Mouse (Mus musculus) retina, postnatal 7 days (tissue): Measurements from ENCODE around the gene Mlh3.
"Not testable (repeated sequence)": the region's sequence is repeated elsewhere in the genome, so short reads cannot be mapped to it uniquely, and the experiment has no call there.

Experiments used
- DNase-seq: peaks from one replicate; pipeline ENCODE4 v3.0.0-alpha.2; 2012; ENCODE audit warnings: low read depth, low spot score

Gene Mlh3

DNA sequence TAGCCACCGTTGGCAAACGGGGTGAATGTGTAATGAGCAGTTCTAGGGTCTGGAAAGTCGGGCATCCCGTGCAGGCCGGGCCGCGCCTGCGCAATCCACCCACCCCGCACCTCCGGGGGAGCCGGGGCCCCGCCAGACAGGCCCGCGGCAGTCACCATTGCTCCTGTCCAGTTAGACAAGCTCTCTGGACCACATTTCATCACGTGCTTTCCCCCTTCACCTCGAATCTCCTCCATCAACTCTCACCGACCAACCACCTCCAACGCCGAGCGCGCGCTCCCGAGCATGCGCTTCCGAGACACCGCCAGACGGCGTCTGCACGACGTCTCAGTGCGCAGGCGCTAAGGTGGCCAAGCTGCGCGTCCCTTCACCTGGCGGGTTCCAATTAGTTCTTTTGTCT is at the start of gene Mlh3:
Gene Mlh3 (minus strand): TSS at position 281 of the 400 bp plus-strand sequence.
- DNase-seq, result peak; percentile 82

DNA sequence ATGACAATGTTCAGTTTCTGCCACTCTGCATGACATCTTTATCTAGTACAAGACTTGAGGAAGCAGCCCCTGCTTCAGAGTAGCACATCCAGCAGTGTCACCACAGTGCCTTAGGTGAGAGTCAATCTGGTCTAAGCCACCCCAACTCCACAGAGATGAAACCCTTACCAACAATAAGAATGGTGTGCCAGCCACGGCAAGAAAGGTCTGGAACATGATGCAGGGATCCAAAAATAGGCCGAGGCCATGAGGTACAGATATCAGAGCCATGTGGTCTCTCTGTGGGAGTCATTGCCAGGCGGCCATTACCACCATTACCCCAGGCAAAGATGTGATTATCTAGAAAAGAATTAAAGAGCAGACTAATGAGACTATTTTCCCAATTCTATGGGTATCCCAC is 38.3 kb upstream of the Mlh3 start:
- DNase-seq, result no peak

DNA sequence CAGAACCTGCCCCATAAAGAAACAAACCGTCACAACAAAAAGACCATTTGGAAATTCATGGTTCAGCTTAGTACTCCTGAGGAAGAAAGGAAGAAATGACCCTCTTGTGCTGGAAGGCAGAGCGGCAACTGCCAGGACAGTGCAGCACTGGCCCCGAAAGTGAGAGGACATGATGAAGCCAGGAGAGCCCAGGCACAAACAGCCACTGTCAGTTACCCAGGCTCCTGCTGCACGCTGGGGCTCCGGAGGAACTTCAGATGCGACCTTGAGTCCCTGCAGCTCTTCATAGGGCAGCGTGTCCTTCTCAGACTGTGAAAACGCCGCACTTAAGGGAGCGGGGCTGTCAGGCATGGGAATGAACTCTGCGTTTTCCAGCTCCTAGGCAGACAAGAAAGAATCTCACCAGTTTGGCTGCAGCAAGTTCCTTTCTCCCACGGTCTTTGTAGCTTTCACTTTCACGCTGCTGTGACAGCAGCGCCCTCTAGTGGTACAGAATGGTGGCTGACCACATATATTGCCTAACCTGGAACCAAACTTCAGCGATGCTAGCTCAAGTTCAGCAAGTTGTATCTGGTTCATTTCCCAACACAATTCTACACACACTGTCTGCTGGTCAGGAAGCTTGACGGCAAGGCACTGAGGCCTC is 35.0 kb upstream of the Mlh3 start:
- DNase-seq, result peak; percentile 75

DNA sequence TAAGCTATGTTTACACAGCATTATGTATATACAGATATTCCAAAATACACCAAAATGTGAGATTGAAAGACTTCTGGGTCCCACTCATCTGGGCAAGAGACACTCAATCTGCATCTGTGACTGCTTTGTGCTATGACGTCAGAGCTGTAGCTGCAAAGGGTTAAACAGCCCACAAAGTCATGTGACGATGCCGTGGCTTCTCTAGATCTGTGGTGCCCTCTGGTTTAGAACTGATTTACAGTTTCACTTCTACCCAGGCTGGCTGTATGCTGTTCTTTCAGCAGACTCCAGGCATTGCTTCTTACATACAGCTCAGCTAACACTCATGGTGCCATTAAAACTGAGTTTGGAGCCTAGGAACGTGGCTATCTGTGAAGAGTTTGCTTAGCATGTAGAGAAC is 34.3 kb upstream of the Mlh3 start:
- no peak for DNase-seq

DNA sequence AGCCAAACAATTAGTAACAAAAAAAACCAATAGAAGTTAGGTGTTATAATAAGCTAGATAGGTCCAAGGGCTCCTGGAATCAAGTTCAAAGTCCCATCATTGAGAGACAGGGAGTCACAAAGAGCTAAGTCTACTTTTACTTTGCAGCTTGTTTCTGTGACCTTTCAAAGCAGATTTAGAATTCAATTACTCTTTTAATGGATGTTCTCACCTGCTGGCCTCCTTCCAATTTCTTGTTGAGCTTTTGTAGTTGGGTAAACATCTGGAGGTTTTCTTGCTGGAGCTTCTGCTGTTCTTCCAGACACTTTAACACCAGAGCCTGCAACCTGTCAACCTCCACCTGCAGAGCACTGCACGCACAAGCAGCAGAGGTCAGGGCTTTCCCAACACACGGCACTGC is 32.9 kb upstream of the Mlh3 start:
- no peak for DNase-seq

DNA sequence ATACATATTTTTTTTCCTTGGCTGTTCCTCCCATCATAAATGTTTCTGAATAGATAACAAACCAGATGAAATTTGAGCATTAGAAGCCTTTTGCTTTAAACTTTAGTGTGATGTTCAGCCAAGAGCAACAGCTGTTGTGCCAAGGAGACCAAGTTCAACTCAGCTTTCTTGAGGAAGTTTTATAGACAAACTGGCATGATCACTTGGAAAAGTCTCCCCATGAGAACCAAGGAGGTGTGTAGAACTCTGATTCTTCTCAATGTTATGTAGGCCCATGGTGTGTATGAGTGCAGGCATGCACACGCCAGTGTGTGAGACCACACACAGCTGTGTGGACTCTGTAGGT is 28.4 kb upstream of the Mlh3 start:
- DNase-seq, result no peak

DNA sequence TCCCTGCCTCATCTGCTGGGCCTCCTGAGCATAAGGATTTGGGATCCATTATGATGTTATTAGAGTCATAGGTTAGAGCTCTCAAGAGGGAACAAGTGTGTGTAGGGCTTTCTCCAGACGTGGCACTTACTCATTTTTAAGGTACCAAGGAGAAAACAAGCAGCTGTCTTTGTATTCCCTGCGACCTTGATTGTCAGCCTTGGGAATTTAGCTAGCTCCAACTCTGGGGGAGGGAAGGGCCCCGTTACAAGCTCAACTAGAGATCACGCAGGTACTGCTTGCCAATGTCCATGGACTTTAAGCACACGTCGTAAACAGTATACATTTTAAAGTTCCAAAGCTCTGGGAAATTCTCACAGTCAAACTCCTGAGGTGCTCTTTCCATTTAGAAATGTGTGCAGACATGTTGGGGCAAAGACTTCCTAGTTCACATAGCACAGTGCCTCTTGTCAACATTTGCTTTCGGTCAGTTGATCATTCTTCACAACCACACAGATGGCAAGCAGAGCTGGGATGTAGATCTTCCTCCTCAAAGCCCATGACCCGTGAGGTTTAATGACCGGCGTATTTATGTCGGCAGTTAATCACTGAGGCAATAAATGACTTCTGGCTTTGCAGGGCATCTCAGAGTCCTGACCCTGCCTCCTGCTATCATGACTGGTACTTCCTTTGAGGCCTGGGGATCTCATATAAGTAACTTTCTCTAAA is 27.9 kb upstream of the Mlh3 start:
- no peak for DNase-seq

DNA sequence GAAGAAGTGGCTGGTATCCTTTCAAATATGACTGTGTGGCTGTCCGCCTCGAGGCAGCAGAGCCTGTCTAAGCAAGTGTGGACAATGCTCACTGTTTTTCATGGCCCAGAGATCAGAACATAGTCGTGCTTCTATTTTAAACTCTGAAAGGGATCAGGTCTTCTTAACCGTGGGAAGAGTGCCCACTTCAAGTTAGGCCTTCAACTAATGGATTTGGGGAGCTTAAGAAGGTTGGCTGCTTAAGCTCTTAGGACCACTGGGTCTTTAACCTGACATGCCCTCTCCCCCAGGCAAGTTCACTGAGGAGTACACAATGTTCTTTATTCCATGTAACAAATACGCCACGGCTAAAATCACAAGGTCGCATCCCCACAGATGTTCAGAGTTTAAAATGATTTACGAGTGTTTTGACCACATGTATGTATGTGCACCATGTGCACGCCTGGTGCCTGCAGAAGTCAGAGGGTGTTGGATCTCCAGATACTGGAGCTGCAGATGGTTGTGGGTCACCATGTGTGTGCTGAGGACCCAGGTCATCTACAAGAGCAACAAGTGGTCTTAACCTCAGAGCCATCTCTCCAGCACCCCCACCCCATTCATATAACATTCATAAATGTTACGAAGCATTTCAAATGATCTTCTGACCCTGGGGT is 27.1 kb upstream of the Mlh3 start:
- no peak for DNase-seq

DNA sequence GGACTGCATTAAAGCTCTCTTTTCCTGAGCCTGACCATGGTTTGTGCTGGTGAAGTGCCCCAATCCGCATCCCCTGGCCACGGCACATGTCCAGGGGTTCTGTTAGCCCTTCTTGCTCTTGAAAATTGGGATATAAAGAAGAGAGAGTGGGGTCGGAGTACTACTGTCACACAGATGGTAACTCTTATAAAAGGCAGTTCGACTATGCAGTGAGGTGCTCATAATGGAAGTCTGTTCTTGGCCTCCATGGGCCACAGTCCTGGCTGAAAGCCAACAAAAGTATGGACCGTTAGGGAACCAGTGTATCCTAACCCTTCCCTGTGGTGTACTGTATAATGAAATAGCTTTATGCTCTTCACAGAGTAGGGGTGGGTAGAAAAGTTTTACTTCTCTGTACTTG is 26.5 kb upstream of the Mlh3 start:
- DNase-seq, result no peak

DNA sequence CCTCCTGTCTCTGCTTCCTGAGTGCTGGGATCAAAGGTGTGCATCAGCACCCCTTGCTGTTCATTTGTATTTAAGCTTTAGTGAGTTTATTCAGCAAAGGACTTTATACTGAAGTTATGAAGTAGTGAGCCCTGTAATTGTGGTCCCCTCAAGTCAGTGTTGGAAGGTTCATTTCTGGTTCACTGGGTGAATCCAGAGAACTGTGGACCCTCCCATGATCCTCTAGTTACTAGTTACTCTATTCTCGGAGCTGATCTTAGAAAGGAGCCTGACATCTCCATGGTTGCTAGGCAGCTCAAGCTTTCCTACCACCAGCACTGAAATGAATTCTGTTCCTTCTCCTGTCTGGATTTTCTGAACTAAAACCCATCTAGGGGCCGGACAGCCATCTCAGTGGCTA is 25.1 kb upstream of the Mlh3 start:
- DNase-seq, result no peak

DNA sequence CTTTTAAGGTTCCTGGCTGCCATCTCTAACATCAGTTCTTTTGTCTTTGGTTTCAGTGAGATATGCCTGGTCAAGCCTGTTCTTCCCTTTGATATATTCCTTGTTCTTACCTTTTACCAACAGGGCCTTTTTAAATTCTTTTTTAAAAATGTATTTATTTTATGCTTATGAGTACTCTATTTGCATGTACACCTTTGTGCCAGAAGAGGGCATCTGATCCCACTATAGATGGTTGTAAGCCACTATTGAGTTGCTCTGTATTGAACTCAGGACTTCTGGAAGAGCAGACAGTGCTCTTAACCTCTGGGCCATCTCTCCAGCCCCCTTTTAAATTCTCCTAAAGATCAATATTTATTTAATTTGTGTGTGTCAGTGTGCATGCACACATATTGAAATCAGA is 22.5 kb upstream of the Mlh3 start:
- no peak for DNase-seq

DNA sequence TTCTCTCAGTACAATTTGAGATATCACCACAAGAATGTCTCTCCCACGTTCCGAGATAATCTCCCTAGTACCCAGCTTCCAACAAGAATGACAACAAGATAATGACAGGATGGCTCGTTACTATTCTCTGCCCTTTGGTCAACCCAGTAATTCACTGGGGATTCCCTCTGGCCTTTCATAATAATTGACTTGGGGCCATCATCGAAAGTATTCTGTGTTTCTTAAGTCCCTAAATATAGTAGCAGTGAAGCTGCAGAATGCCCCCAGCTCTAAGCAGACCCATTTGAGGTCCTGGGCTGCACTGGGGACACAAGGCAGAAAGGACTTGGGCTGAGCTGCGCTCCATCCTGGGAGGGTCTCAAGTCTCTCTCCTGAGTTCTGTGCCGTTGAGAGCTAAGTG is 21.9 kb upstream of the Mlh3 start:
- no peak for DNase-seq

DNA sequence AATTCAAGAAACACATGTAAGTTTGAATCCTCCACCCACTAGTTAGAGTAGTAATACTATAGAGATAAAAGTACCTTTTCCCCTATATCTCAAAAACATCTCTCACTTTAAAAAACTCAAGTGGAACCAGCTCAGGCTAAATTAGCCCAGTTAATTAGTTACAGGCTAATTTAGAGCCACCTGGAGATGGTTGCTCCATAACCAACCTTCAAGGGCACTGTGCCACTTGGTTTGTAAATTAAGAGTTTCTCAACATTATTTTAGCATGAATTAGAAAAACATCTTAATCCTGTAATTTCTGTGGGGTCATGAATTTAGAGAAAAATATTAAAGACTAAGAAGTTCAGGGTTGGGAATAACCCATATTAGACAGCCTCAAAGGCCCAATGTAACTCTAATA is 21.1 kb upstream of the Mlh3 start:
- no peak for DNase-seq

DNA sequence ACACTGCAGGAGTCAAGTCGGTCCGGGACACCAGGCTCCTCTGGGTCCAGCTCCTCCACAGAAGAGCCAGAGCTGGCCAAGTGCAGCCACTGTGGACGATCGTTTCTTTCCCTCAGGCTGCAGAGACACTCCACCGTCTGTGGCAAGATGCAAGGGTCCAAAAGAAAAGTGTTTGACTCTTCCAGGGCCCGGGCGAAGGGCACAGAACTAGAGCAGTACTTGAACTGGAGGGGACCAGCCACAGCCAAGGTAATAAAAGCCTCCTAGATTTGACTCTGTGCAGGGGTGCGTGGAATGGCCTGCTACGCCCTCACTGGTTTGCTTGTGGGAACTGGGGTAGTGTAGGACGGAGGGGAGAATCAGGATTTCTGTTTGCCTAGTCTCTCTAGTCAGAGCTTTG is 20.2 kb upstream of the Mlh3 start:
- no peak for DNase-seq

DNA sequence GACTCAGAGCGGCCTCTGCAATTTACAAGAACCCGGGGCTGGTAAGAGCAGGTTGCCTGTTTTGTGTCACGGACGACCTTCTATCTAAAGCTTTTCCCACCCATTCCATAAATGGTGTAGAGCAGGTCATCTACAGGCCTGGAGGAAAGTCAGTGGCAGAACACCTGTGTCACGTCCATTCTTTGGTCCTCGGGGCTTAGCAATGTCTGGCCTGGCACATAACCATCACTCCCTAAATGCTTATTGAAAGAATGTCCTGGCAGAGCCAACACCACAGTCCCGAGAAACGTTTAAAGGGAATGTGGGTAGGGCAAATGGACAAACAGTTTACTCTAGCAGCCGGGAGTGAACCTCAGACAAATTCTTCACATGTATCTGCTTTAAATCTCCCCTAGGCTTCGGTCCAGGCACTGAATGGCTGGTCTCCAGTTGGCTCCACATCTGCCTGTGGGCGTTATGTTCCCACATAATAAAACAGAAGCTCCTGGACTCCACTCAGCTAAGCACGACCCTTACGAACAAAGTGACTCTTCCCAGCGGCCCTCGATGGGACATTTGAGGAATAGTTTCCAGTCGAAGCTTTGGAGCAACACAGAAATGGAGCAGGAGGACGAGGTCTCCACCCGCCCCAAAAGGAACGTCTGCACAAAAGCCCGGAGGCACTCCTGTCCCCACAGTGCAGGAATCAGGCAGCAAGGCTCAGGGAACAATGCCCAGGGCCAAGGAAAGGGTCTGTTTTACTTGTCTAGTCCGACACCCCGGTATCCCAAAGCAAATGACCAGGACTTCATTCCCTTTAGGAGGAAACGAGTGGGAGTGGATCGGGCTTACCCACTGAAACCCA is 19.0 kb upstream of the Mlh3 start:
- no peak for DNase-seq

DNA sequence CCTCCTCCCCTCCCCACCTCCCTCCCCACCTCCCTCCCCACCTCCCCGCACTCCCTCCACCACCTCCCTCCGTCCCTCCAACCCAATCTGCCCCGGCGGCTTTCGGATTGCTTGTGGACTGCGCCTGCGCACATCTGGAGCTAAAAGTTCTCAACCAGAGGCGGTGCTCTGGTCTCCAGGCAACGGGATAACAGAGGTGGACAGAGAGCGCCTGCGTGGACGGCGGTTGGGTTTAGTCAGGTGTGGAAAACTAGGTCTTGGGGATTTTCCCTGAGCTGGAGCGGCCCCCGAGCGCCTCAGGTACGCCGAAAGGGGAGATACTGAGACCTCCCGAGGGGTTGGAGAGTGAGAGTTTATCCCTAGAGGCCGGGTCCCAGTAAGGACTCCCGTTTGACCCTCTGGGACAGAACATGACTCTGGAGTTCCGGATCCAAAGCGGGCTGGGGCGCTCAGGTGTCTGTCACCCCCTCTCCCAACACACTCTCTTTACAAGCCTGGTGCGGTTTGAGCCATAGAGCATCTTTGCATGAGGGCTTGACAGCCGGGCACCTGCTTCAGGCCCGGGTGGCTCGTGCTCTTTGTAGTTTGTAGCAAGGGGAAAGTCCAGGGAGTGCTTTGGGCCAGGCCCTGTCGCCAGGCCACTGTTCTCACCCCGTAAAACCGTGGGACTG is 18.2 kb upstream of the Mlh3 start, which contains the start of gene Zc2hc1c:
Gene Zc2hc1c (plus strand): TSS at position 106 of the 671 bp plus-strand sequence.
- peak; percentile 84 for DNase-seq

DNA sequence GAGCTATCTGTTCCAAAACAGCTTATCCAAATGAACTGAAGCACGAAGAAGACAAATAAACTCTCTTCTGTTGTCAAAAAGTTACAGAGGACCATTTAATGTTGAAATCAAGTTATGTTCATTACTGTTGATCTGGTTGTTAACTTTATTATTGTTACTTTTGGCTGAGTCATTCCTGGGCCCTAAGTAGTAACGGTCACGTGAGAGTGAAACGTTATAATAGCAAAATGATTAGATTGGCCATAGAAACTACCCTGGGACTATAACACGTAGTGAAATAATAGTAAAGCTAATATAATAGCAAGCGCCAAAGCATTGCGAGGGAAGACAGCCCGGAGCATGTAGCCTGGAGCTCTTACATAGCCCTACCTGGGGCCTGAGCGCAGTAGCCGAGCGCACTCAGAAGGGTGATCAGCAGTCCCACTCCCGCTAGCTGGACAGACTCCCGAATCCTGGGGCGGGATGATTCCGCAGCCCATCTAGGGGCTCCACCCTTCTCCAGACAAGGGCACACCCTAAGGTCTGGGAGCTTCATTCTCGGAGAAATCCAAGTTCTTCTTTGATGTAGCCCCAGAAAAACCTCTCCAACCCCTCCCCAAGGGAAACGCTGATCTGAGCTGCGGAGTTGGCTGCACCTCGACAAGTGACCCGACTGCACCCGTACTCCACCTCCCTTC is 17.5 kb upstream of the Mlh3 start, which contains the start of gene Acyp1:
Gene Acyp1 (minus strand): TSS at position 630 of the 677 bp plus-strand sequence.
- DNase-seq, result no peak

DNA sequence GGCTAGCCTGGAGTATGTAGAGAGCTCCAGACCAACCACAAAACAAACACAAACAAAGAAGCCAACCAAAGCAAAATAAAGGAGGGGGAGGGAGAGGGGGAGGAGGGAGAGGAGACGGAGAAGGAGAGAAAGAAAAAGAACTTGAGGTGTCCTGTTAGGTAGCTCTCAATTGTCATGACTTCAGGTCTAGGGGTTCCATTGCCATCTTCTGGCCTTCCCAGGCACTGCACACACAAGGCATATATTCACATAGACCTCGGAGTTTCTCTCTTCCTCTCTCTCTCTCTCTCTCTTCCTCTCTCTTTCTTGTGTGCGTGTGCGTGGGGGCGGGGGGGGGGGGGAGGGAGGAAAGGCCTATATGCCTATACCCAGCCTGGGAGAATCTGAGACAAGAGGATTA is 16.5 kb upstream of the Mlh3 start:
- DNase-seq, result no peak

DNA sequence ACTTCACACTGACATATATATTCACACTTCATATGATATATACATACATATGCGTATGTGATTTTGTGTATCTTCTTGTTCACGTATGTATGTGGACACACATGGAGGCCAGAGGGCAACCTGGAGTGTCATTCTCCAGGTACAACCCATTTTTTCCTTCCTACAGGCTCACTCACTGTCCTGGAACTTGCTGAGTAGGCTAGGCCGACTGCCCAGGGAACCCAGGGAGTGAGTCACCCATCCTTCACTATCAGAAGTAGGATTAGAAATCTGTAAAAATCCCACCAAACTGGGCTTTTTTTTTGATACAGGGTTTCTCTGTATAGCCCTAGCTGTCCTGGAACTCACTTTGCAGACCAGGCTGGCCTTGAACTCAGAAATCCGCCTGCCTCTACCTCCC is 14.6 kb upstream of the Mlh3 start:
- DNase-seq, result no peak

DNA sequence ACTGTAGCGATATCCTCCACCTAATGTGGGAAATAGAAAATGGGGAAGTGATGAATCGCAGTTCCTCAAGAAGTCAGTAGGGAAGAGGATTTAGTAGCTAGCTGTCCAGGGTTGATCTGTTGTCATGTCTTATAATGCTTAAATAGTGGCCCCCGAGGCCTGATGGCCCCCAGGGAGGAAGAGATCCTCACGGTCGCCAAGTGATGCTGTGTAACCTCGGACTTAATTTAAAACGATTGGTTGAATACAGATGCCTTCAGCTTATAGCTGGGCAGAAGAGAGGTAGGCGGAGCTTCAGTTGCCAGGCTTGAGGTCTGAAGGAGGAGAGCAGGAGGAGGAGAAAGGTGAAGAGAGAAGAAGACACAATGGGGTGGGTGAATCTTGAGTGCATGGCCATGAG is 13.9 kb upstream of the Mlh3 start:
- no peak for DNase-seq

DNA sequence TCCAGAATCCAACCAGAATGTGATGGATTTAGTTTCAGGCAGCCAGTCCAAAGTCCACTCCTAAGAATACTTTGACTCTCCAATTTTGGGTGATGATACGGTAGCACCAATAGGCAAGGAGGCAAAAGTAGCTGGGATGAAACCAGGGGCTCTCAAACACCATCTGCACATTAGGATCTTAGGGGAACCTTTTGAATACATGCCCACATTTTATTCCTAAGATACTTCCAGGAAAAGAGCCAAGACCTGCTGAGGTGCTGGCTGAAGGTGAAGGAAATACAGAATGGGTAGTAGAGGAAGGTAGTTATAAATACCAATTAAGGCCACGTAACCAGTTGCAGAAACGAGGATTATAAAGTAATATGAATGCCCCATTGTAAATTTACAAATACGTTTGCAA is 11.4 kb upstream of the Mlh3 start:
- DNase-seq, result not testable (repeated sequence)
